Mouse (Mus musculus) liver, postnatal 0 days (tissue): ENCODE results near the gene Rps19bp1.

Source experiments
- CTCF ChIP-seq: sonication (generic); IDR thresholded peaks from 2 replicates; pipeline ENCODE4 v1.5.1; 2016; ENCODE audit warnings: antibody characterized with exemption, low read depth
- EP300 ChIP-seq: IDR thresholded peaks from 2 replicates; pipeline ENCODE4 v1.6.1; 2016; ENCODE audit warnings: antibody characterized with exemption, low read depth, mild to moderate bottlenecking

DNA sequence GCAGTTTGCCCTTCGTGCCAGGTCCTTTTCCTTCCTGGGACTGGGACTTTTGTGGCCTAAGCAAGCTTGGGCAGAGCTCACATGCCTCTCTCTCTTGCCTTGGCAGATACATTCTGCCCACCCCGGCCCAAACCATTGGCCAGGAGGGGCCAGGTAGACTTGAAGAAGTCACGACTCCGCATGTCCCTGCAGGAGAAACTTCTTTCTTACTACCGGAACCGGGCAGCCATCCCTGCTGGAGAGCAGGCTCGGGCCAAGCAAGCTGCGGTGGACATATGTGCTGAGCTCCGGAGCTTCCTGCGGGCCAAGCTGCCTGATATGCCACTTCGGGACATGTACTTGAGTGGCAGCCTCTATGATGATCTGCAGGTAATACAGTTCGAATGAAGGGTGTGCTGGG lies 16.0 kb downstream of the Rps19bp1 start:
- TF ChIP-seq EP300: no peak
- TF ChIP-seq CTCF: no peak
